Mouse (Mus musculus) ES-E14 (cell line): Measurements from ENCODE around the gene Tnr.

Source experiments
- CHD2 ChIP-seq: IDR thresholded peaks from 2 replicates; pipeline ENCODE4 v1.6.1; 2014; ENCODE audit warnings: mild to moderate bottlenecking, low read depth, low read length, inconsistent platforms
- HCFC1 ChIP-seq: IDR thresholded peaks from 2 replicates; pipeline ENCODE4 v1.6.1; 2012; ENCODE audit warnings: low read length, inconsistent platforms, borderline replicate concordance; ENCODE audit not compliant: insufficient read depth
- MAFK ChIP-seq: IDR thresholded peaks from 2 replicates; pipeline ENCODE4 v1.6.1; 2014; ENCODE audit warnings: mild to moderate bottlenecking, low read depth, low read length, inconsistent platforms; ENCODE audit not compliant: insufficient read depth
- ZC3H11A ChIP-seq: IDR thresholded peaks from 2 replicates; pipeline ENCODE4 v1.6.1; 2012; ENCODE audit warnings: low read depth, mild to moderate bottlenecking, inconsistent platforms, low read length, borderline replicate concordance
- ZNF384 ChIP-seq: IDR thresholded peaks from 2 replicates; pipeline ENCODE4 v1.6.1; 2012; ENCODE audit warnings: low read depth, low read length, inconsistent platforms

DNA sequence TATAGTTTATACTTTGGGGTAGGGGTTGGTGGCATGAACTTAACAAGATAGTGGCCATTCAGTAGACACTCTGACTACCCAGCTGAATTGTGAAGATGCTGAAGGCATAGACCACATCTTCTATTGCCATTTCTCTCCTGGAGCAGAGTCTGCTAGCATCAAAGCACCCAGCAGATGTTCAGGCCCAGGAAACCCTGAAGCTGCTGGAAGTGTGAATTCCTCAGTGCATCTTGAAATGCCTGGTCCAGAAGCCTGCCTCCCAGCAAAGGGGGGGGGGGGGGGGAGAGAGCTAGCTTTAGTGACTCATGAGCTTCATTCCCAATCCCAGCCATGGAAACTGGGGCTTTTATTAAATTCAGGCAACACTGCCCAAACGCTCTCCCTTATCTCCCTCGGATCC, 65.2 kb downstream of the Tnr start:
- TF ChIP-seq HCFC1 (no peak), ZNF384 (no peak), ZC3H11A (no peak), MAFK (no peak), CHD2 (no peak)
